Mouse (Mus musculus) ES-E14 (cell line): Measurements from ENCODE around the gene Ddx28.
"Not testable (repeated sequence)": the region's sequence is repeated elsewhere in the genome, so short reads cannot be mapped to it uniquely, and the experiment has no call there.

Experiments
- HCFC1 ChIP-seq: IDR thresholded peaks from 2 replicates; pipeline ENCODE4 v1.6.1; 2012; ENCODE audit warnings: low read length, inconsistent platforms, borderline replicate concordance; ENCODE audit not compliant: insufficient read depth
- MAFK ChIP-seq: IDR thresholded peaks from 2 replicates; pipeline ENCODE4 v1.6.1; 2014; ENCODE audit warnings: mild to moderate bottlenecking, low read depth, low read length, inconsistent platforms; ENCODE audit not compliant: insufficient read depth

DNA sequence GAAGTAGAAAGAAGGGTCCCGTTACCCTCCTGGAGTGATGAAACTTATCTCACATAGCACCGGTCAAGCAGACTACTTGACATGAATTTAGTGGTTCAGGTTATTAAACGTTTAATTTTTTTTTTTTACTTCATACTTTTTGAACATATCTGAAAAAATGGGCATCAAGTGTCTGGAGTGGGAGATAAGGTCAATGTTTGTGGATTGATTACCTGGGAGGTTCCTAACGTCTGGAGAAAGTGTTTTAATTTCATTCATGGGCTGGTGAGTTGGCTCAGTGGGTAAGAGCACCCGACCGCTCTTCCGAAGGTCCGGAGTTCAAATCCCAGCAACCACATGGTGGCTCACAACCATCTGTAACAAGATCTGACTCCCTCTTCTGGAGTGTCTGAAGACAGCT, 521 bp upstream of the Ddx28 start:
- not testable (repeated sequence) for TF ChIP-seq HCFC1, MAFK
